Mouse (Mus musculus) limb, embryonic 10.5 days (tissue): Measurements from ENCODE around the gene Gm5728. TPM values are rescaled to one million over a fixed set of nuclear protein-coding genes. Genes with fewer than 3 reads are reported as not detected.
"Not testable (repeated sequence)": the region's sequence is repeated elsewhere in the genome, so short reads cannot be mapped to it uniquely, and the experiment has no call there.

Experiments used
- DNase-seq: peaks from one replicate; pipeline ENCODE4 v3.0.0-alpha.2; 2017; ENCODE audit warnings: low spot score
- H3K27ac ChIP-seq: fragments of 300-500 bp; sonication (generic); 2 replicates; pipeline ENCODE4 v1.5.1; 2016; ENCODE audit warnings: mild to moderate bottlenecking
- H3K27me3 ChIP-seq: fragments of 300-500 bp; sonication (generic); 2 replicates; pipeline ENCODE4 v1.6.1; 2016; ENCODE audit warnings: low read depth, mild to moderate bottlenecking; ENCODE audit not compliant: poor library complexity, severe bottlenecking
- H3K36me3 ChIP-seq: fragments of 300-500 bp; sonication (generic); 2 replicates; pipeline ENCODE4 v1.6.1; 2016; ENCODE audit warnings: mild to moderate bottlenecking, moderate library complexity
- H3K4me1 ChIP-seq: fragments of 300-500 bp; sonication (generic); 2 replicates; pipeline ENCODE4 v1.6.1; 2016
- H3K4me3 ChIP-seq: fragments of 300-500 bp; sonication (generic); 2 replicates; pipeline ENCODE4 v1.5.1; 2016; ENCODE audit warnings: mild to moderate bottlenecking, moderate library complexity
- H3K9me3 ChIP-seq: fragments of 300-500 bp; sonication (generic); replicated peaks from 2 replicates; pipeline ENCODE4 v1.6.1; 2016; ENCODE audit warnings: mild to moderate bottlenecking
- WGBS: fragments of 180-500 bp; shearing (Covaris S2); methylation state at CpG from one replicate; pipeline ENCODE4 v1.1.7; 2016; 5-methylcytosine and 5-hydroxymethylcytosine counted together
- polyA plus RNA-seq: library from polyadenylated mRNA; unstranded; fragments of >200 nt; fragmentation: Nextera tagmentation; extraction: Ambion mirVana; gene quantifications from 2 replicates; pipeline ENCODE4 v1.2.1, GENCODE M21; 2016

The Gm5728 gene
- polyA plus RNA-seq: not detected in 2 replicates

DNA sequence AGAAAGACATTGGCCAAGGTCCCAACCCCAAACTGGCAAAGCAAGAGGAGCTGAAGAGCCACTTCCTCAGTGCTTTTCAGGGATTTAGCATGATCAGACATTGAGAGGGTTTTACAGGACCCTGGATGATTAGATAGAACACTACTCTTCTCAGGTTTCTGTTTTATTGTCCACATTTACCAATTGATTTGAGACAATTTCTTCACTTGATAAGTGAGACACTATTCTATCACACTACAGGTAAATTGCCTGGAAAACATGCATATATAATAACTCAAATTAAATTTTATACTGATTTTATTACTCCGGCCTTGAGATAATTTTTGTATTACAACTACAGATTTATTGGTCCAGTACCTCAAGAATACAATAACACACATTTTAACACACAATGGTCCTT, at the start of gene Gm5728:
Gene Gm5728, minus strand, starts transcription at position 101 of the 400 bp plus-strand sequence.
- not testable (repeated sequence) for H3K4me3 ChIP-seq, H3K27ac ChIP-seq, H3K4me1 ChIP-seq, DNase-seq, H3K27me3 ChIP-seq, H3K36me3 ChIP-seq, H3K9me3 ChIP-seq
- no CpG with 5 or more reads among the region's 1 CpGs for WGBS

DNA sequence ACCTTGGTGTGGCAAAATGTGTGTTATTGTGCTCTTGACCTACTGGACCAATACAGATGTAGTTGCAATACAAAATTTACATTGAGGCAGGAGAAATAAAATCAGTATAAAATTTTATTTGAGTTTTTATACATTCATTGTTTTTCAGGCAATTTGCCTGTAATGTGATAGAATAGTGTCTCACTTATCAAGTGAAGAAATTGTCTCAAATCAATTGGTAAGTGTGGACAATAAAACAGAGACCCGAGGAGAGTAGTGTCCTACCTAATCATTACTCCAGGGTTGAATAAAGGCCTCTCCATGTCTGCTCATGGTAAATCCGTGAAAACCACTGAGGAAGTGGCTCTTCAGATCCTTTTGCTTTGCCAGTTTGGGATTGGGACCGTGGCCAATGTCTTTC, 42.4 kb upstream of the Gm5728 start, which contains the start of gene Vmn1r100:
Gene Vmn1r100, plus strand, starts transcription at position 301 of the 400 bp plus-strand sequence.
- not testable (repeated sequence) for H3K9me3 ChIP-seq, H3K4me3 ChIP-seq, DNase-seq, H3K36me3 ChIP-seq, H3K4me1 ChIP-seq, H3K27ac ChIP-seq, H3K27me3 ChIP-seq
- whole genome bisulfite sequencing: no CpG with 5 or more reads among the region's 3 CpGs

DNA sequence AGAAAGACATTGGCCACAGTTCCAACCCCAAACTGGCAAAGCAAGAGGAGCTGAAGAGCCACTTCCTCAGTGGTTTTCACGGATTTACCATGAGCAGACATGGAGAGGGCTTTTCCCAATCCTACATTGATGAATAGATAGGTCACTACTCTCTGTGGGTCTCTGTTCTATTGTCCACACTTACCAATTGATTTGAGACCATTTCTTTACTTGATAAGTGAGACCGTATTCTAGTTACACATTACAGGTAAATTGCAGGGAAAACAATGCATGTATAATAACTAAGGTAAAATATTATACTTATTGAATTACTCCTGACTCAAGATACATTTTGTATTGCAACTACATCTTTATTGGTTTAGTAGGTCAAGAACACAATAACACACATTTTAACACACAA, 41.2 kb downstream of the Gm5728 start, which contains the start of gene Gm4133:
Gene Gm4133, minus strand, starts transcription at position 101 of the 400 bp plus-strand sequence.
- DNase-seq, H3K27me3 ChIP-seq, H3K9me3 ChIP-seq, H3K27ac ChIP-seq, H3K4me1 ChIP-seq, H3K36me3 ChIP-seq, H3K4me3 ChIP-seq: not testable (repeated sequence)
- WGBS: no CpG with 5 or more reads among the region's 2 CpGs

Other genes with a start within 250 kb of the Gm5728 start
- not detected in 2 replicates for gene Vmn1r93, start 236.3 kb downstream of the Gm5728 start, polyA plus RNA-seq
- not detected in 2 replicates for gene Vmn1r94, start 207.0 kb downstream of the Gm5728 start, polyA plus RNA-seq
- gene Vmn1r95, start 181.7 kb downstream of the Gm5728 start, polyA plus RNA-seq: not detected in 2 replicates
- not detected in 2 replicates for gene Gm6164, start 169.8 kb downstream of the Gm5728 start, polyA plus RNA-seq
- not detected in 2 replicates for gene Gm4498, start 141.6 kb downstream of the Gm5728 start, polyA plus RNA-seq
- not detected in 2 replicates for gene Gm5890, start 112.6 kb downstream of the Gm5728 start, polyA plus RNA-seq
- gene Gm4133, start 41.3 kb downstream of the Gm5728 start, polyA plus RNA-seq: not detected in 2 replicates
- gene Vmn1r100, start 42.5 kb upstream of the Gm5728 start, polyA plus RNA-seq: not detected in 2 replicates
- gene Vmn1r101, start 67.2 kb upstream of the Gm5728 start, polyA plus RNA-seq: not detected in 2 replicates
- not detected in 2 replicates for gene Gm10670, start 99.5 kb upstream of the Gm5728 start, polyA plus RNA-seq
- not detected in 2 replicates for gene Vmn1r103, start 135.1 kb upstream of the Gm5728 start, polyA plus RNA-seq
- not detected in 2 replicates for gene Vmn1r104, start 158.4 kb upstream of the Gm5728 start, polyA plus RNA-seq
- gene Gm5726, start 170.3 kb upstream of the Gm5728 start, polyA plus RNA-seq: not detected in 2 replicates
- gene Gm4141, start 200.8 kb upstream of the Gm5728 start, polyA plus RNA-seq: not detected in 2 replicates
- gene Gm4513, start 223.6 kb upstream of the Gm5728 start, polyA plus RNA-seq: not detected in 2 replicates